Mouse (Mus musculus): ENCODE results near the gene Asprv1. TPM values are rescaled to one million over a fixed set of nuclear protein-coding genes. Genes with fewer than 3 reads are reported as not detected.

Gene Asprv1
- polyA plus RNA-seq, 1 experiment from 2014 or later = 0.29 TPM

DNA sequence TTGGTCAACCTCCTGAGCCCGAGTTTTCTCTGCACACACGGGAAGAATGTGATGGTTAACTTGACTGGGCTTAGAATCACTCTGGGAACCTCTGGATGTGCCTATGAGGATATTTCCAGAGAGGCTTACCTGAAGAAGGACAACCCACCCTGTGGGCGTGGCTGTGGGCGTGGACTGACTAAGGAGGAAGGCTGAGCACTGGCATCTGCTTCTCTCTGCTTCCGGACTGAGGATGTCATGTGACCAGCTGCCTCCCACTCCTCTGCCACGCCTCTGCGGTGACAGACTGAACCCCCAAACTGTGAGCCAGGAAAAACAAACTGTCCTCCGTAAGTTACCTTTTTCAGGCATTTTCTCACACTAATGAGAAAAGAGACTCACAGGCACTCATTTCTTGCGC is 33.3 kb upstream of the Asprv1 start:
- Histone ChIP-seq H3K36me3 (no peaks in the 10 kb centered on the region), H3K4me3 (peak overlapping the region; percentile 15; the same call in 1 of the 2 replicates), H3K4me1 (no peaks in the 10 kb centered on the region), H3K27me3 (no peaks in the 10 kb centered on the region), H3K27ac (replicated peaks) (no peak overlapping the region), H3K9me3 (no peaks in the 10 kb centered on the region), H3K9ac (replicated peaks) (no peak overlapping the region), H3K4me2 (replicated peaks) (peak overlapping the region; percentile 41)
- 15% methylated on average over 9 of the region's 9 CpGs for WGBS
- ATAC-seq (ENCODE audit: low FRiP score, low read depth) = no peak

DNA sequence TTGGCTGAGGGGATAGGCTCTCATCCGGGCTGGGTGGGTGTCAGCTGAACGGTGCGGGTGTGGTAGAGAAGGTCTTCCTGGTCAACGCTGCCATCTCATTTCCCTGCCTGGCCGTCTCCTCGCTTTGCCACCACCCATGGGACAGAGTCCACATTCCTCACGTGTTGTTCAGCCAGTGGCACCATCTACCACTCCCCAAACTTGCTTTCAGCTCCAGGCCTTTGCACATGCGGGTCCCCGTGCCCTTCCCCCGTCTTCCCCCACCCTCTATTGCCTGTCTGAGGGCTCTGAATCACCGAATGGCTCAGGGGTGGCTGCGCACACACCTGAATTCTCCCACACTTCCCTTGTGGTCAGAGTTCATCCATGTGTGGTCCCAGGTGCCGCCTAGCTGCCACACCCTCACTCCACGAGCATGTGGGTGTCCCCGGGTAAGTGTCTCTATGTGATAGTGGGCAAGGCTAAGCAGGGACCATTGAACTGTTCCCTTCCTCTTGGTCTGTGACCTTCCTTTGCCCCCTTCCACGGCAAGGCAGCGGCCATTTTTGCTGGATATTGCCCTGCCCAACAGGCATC is 32.0 kb upstream of the Asprv1 start:
- Histone ChIP-seq H3K4me3 (no peak overlapping the region), H3K9ac (replicated peaks) (no peak overlapping the region), H3K27me3 (no peaks in the 10 kb centered on the region), H3K27ac (replicated peaks) (no peak overlapping the region), H3K4me2 (replicated peaks) (no peak overlapping the region), H3K36me3 (no peaks in the 10 kb centered on the region), H3K9me3 (0 out of 2 replicates have a peak, but pooled peaks cover 2% of the 10 kb centered on the region), H3K4me1 (no peaks in the 10 kb centered on the region)
- ATAC-seq (ENCODE audit: low FRiP score, low read depth) = no peak
- WGBS = 85% methylated on average over 17 of the region's 17 CpGs

DNA sequence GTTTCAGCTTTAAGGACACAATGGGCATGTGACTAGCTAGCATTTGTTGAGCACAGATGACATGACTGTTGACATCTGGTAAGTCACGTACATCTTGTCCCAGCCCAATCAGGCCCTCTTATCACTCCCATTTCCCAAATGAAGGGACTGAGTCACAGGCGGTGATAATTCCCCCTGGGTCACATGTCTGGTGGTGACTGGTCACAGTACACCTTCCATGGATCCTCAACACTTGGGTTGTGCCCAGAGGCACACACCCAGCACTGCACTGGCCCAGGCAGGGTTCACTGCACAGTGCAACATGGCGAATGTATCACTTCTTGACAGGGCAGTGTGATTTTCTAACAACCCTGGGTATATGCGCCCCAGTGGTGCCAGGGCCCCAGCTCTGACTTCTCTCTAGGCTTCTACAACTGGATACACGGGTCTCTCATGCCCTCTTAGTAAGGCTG is 29.2 kb upstream of the Asprv1 start:
- WGBS = 71% methylated on average over 5 of the region's 5 CpGs
- no peaks in the 10 kb centered on the region for H3K36me3 ChIP-seq
- H3K9me3 ChIP-seq = 0 out of 2 replicates have a peak, but pooled peaks cover 4% of the 10 kb centered on the region
- H3K4me1 ChIP-seq = no peaks in the 10 kb centered on the region
- H3K27ac ChIP-seq (replicated peaks) = no peak overlapping the region
- no peaks in the 10 kb centered on the region for H3K27me3 ChIP-seq
- H3K9ac ChIP-seq (replicated peaks) = no peak overlapping the region
- H3K4me3 ChIP-seq = no peak overlapping the region
- no peak overlapping the region for H3K4me2 ChIP-seq (replicated peaks)
- no peak for ATAC-seq (ENCODE audit: low FRiP score, low read depth)

DNA sequence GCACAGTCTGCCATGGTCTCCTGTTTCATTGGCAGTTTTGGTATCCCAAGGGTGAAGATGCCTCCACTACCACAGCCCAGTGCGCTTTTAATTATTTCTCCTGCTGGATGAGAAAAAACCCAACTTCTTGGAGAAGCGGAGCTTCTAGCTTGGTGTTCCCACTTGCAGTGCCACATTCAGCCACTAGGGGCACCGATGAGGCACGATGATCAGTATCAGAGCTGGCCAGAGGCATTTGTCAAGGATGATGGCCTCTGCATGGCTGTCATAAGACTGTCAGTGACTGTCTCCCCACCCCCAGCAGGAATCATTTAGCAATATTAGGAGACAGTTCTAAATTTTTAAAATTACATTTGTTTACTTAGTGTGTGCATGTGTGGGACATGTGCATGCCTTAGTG is 28.8 kb upstream of the Asprv1 start:
- H3K36me3 ChIP-seq = no peaks in the 10 kb centered on the region
- H3K27ac ChIP-seq (replicated peaks) = no peak overlapping the region
- H3K4me3 ChIP-seq = no peak overlapping the region
- ATAC-seq (ENCODE audit: low FRiP score, low read depth) = no peak
- 0 out of 2 replicates have a peak, but pooled peaks cover 4% of the 10 kb centered on the region for H3K9me3 ChIP-seq
- 26% methylated on average over 4 of the region's 4 CpGs for WGBS
- no peak overlapping the region for H3K9ac ChIP-seq (replicated peaks)
- no peak overlapping the region for H3K4me2 ChIP-seq (replicated peaks)
- H3K27me3 ChIP-seq = no peaks in the 10 kb centered on the region
- H3K4me1 ChIP-seq = no peaks in the 10 kb centered on the region

DNA sequence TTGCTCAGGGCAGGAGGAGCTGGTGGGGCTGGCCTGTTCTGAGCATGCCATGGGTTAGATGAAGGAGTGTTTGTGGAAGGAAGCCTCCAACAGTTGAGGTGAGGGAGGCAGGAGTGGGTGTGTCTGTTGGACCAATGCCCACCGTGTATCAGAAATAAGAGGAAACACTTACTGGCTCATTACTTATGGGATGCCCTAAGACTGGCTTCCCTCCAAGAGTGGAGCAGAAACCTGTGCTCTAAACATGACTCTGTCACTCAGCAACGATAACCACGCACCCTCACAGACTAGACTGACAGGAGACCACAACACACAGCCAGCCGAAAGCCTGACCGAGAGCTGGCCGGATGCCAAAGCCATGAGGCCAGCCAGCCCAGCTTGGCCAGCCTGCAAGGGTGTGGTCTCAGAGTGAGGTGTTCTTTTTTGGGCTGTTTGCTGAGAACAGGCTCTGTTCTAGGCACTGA is 28.0 kb upstream of the Asprv1 start:
- H3K36me3 ChIP-seq = no peaks in the 10 kb centered on the region
- no peak overlapping the region for H3K9ac ChIP-seq (replicated peaks)
- H3K27me3 ChIP-seq = no peaks in the 10 kb centered on the region
- H3K9me3 ChIP-seq = 0 out of 2 replicates have a peak, but pooled peaks cover 4% of the 10 kb centered on the region
- ATAC-seq (ENCODE audit: low FRiP score, low read depth) = no peak
- no peak overlapping the region for H3K27ac ChIP-seq (replicated peaks)
- 80% methylated on average over 6 of the region's 6 CpGs for WGBS
- H3K4me3 ChIP-seq = no peak overlapping the region
- H3K4me2 ChIP-seq (replicated peaks) = no peak overlapping the region
- no peaks in the 10 kb centered on the region for H3K4me1 ChIP-seq

DNA sequence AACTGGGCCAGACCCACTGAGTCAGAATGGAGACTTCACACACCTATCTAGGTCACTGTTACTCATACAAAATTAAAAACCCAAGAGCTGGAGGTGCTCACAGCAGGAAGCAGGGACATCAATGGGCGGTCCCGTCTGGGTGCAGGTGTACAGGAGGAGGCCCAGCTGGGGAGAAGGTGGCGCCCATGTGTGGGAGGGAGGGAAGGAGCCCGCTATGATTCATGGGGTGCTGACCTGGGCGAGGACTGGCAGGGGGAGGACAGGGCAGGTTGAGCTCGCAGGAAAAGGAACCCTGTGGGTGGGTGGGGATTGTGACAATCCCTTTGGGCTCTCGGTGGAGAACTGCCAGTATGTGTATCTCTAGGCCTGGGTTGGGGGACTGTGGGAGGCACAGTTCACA is 22.7 kb upstream of the Asprv1 start:
- H3K4me1 ChIP-seq = no peaks in the 10 kb centered on the region
- 76% methylated on average over 7 of the region's 7 CpGs for whole genome bisulfite sequencing
- H3K9me3 ChIP-seq = 0 out of 2 replicates have a peak, but pooled peaks cover 4% of the 10 kb centered on the region
- H3K27me3 ChIP-seq = no peaks in the 10 kb centered on the region
- no peak overlapping the region for H3K4me3 ChIP-seq
- H3K27ac ChIP-seq (replicated peaks) = no peak overlapping the region
- no peak overlapping the region for H3K9ac ChIP-seq (replicated peaks)
- no peak overlapping the region for H3K4me2 ChIP-seq (replicated peaks)
- ATAC-seq (ENCODE audit: low FRiP score, low read depth) = no peak
- no peaks in the 10 kb centered on the region for H3K36me3 ChIP-seq

DNA sequence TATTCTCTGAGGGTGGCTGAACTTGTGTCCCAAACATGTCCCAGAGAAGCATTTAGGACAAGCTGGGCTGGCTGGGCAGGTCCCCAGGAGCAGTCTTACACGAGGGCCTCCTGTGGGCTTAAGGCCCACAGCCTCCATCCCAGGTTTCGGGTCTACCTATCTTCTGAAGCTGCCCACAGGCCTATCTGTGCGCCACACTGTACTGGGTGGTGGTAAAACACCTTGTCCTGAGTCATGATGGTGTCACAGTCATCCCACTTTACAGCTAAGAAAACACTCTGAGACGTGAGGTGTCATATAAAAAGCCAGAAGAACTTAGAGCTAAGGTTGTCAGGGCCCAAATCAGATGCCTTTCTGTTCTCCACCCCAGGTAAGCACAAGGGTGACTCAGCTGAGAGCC is 21.7 kb upstream of the Asprv1 start:
- H3K9me3 ChIP-seq = no peaks in the 10 kb centered on the region
- no peaks in the 10 kb centered on the region for H3K4me1 ChIP-seq
- H3K9ac ChIP-seq (replicated peaks) = no peak overlapping the region
- no peak overlapping the region for H3K4me2 ChIP-seq (replicated peaks)
- H3K4me3 ChIP-seq = no peak overlapping the region
- no peaks in the 10 kb centered on the region for H3K27me3 ChIP-seq
- H3K27ac ChIP-seq (replicated peaks) = no peak overlapping the region
- H3K36me3 ChIP-seq = no peaks in the 10 kb centered on the region
- no peak for ATAC-seq (ENCODE audit: low FRiP score, low read depth)
- WGBS = 75% methylated on average over 4 of the region's 4 CpGs

DNA sequence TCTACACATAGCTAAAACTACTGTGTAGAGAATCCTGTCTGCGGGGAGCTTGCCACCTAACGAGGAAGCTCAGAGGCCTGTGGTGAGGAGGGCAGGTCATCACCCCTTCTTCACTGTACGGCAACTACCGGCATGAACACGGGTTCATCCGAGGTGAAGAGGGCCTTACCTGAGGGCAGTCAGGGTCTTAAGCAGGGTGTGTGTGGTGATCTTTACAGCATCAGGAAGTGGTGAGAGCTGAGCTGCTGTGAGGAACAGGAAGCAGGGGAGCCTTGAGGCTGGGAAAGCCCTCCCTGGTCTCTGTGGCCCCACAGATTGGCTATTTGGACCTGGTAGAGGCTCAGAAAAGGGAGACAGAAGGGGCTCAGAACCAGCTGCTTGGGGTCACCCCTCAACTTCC is 20.5 kb upstream of the Asprv1 start:
- no peak overlapping the region for H3K9ac ChIP-seq (replicated peaks)
- H3K4me3 ChIP-seq = no peak overlapping the region
- no peaks in the 10 kb centered on the region for H3K36me3 ChIP-seq
- H3K27me3 ChIP-seq = no peaks in the 10 kb centered on the region
- no peak overlapping the region for H3K4me2 ChIP-seq (replicated peaks)
- no peaks in the 10 kb centered on the region for H3K9me3 ChIP-seq
- no peak overlapping the region for H3K27ac ChIP-seq (replicated peaks)
- no peak for ATAC-seq (ENCODE audit: low FRiP score, low read depth)
- H3K4me1 ChIP-seq = no peaks in the 10 kb centered on the region
- WGBS = 87% methylated on average over 6 of the region's 6 CpGs

DNA sequence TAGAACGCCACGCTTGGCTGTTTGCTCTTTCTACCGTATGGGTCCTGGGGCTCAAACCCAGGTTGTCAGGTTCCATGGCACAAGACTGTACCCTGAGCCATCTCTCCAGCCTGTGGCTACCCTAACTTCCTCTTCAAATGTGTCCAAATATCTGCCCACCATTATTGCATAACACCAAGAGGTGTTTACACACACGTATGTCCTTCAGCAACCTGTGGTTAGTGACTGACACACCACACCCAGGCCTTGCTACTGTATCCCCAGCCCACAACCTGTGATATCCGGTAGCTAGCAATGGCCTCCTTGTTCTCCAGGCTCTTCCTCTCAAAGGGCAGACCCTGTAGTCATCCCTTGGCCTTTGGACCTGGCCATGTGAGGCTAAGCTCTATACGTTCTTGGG is 18.7 kb upstream of the Asprv1 start:
- WGBS = 89% methylated on average over 6 of the region's 6 CpGs
- H3K9me3 ChIP-seq = no peaks in the 10 kb centered on the region
- ATAC-seq (ENCODE audit: low FRiP score, low read depth) = no peak
- no peak overlapping the region for H3K9ac ChIP-seq (replicated peaks)
- H3K4me3 ChIP-seq = no peak overlapping the region
- no peaks in the 10 kb centered on the region for H3K36me3 ChIP-seq
- no peaks in the 10 kb centered on the region for H3K4me1 ChIP-seq
- H3K4me2 ChIP-seq (replicated peaks) = no peak overlapping the region
- H3K27ac ChIP-seq (replicated peaks) = no peak overlapping the region
- H3K27me3 ChIP-seq = no peaks in the 10 kb centered on the region

DNA sequence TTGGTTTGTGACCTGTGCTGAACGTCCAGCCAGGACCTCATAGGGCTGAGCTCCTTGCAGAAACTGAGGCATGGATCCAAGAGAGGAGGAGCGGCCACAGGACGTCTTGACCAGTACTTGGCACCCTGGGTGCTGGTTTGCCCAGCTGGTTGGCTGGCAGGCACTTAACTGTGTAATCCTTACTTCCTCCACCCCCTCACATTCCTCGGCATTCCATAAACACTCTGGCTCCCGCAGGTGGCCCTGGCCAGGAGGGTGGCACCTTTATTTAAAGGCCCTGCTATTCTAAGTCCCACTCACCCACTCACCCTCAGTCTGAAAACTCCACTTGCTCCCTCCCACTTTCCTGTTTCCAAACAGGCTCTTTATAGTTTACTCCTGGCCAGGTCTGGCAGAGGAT is 17.2 kb upstream of the Asprv1 start:
- no peaks in the 10 kb centered on the region for H3K27me3 ChIP-seq
- 57% methylated on average over 5 of the region's 5 CpGs for WGBS

DNA sequence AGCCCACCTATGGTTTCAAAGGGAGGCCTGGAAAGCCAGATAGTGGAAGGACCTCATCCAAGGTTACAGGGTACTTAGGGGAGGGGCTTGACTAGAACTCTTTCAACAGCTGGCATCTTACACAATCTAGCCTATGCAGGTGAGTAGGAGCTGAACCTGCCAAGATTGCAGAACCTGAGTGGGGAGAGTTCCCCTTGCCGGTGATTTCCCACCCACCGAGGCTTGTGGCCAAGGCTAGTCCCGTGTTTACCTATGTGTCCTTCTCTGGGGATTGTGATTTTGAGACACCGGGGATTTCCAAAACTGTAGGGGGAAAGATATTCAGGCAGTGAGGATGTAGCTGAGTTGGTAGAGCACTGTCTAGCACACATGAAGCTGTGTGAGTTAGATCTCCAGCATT is 12.7 kb upstream of the Asprv1 start:
- Histone ChIP-seq H3K27me3 (no peaks in the 10 kb centered on the region), H3K36me3 (no peaks in the 10 kb centered on the region), H3K4me3 (no peak overlapping the region), H3K9ac (replicated peaks) (no peak overlapping the region), H3K4me2 (replicated peaks) (no peak overlapping the region), H3K4me1 (no peaks in the 10 kb centered on the region), H3K27ac (replicated peaks) (no peak overlapping the region), H3K9me3 (no peaks in the 10 kb centered on the region)
- 91% methylated on average over 4 of the region's 4 CpGs for WGBS
- no peak for ATAC-seq (ENCODE audit: low FRiP score, low read depth)

More for the DNA sequence above, 17.2 kb upstream of the Asprv1 start:
- no peak overlapping the region for H3K4me3 ChIP-seq
- H3K9me3 ChIP-seq = no peaks in the 10 kb centered on the region
- no peak overlapping the region for H3K27ac ChIP-seq (replicated peaks)
- no peak for ATAC-seq (ENCODE audit: low FRiP score, low read depth)
- H3K4me1 ChIP-seq = no peaks in the 10 kb centered on the region
- H3K4me2 ChIP-seq (replicated peaks) = no peak overlapping the region
- H3K36me3 ChIP-seq = no peaks in the 10 kb centered on the region
- no peak overlapping the region for H3K9ac ChIP-seq (replicated peaks)

DNA sequence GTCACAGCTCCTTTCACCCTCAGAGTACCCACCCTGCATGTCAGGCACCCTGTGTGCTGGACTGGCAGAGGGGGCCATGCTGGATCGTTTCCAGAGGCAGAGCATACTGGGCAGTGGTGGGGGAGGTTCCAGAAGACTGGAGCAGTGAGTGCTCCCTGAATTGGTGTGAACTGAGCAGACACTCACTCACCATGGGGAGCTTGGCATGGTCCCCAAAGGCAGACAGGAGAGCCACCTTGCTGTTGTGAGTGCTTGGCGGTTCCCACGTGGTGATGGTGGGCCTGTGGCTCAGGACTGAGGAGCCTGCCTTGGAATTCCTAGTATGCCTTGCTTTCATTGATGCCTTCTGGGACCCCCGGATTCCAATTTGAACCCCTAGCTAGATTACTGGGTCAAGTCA is 4.8 kb upstream of the Asprv1 start:
- no peak overlapping the region for H3K4me3 ChIP-seq
- WGBS = 74% methylated on average over 4 of the region's 4 CpGs
- H3K36me3 ChIP-seq = no peaks in the 10 kb centered on the region
- H3K27me3 ChIP-seq = no peaks in the 10 kb centered on the region
- no peak overlapping the region for H3K9ac ChIP-seq (replicated peaks)
- H3K4me2 ChIP-seq (replicated peaks) = no peak overlapping the region
- no peaks in the 10 kb centered on the region for H3K9me3 ChIP-seq
- no peak overlapping the region for H3K27ac ChIP-seq (replicated peaks)
- ATAC-seq (ENCODE audit: low FRiP score, low read depth) = no peak
- H3K4me1 ChIP-seq = no peaks in the 10 kb centered on the region
